Mouse (Mus musculus): Measurements from ENCODE around the gene Rbm19. TPM values are rescaled to one million over a fixed set of nuclear protein-coding genes. Genes with fewer than 3 reads are reported as not detected.
A peak's percentile ranks its signal among the peaks of the same experiment; 100 is the strongest.
"Not testable (repeated sequence)": the region's sequence is repeated elsewhere in the genome, so short reads cannot be mapped to it uniquely, and the experiment has no call there.

Gene Rbm19
- 10 to 100 TPM; 11.6 to 18.9 (median 11.9) TPM for polyA plus RNA-seq (2017; shearing (Covaris generic))

DNA sequence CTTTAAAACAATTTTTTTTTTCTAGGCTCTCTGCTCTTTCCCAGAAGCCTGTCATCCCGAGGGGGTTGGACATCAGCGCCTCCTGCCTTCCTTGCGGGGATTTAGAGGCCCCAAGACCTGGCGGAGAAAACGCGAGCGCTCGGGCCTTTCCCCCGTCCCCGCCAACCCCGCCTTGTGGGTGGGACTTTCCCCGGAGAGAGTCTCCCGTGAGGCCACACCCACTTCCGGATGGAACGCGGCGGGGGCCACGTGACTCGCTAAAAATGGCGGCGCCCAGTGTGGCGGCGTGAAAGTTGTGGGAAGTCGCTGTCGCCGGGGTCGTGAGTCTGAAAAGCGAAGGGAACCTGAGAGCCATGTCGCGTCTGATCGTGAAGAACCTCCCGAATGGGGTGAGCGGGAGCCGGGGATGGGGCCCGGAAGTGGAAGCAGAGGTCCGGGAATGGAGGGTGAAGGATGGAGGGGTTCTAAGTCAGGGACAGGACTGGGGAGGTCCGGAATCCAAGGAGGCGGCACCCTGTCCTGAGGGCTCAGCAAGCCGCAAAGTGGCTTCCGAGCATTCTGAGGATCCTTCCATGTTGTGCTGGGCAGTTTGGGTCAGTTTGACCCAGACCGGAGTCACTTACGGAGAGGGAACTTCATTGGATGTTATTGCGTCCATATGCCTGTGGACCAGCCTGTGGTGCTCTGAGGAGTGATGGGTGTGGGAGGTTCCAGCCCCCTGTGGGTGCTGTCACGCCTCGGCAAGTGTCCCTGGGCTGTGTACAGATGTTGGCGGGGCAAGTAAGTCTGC, at the start of gene Rbm19:
Rbm19 (plus strand) TSS at position 205 of the 790 bp plus-strand sequence.
- ATAC-seq = peak; percentile 97

GRCm38 (mm10) chr5:120067266-120067665, 49.0 kb upstream of the Rbm19 start:
- no peak for ATAC-seq

DNA sequence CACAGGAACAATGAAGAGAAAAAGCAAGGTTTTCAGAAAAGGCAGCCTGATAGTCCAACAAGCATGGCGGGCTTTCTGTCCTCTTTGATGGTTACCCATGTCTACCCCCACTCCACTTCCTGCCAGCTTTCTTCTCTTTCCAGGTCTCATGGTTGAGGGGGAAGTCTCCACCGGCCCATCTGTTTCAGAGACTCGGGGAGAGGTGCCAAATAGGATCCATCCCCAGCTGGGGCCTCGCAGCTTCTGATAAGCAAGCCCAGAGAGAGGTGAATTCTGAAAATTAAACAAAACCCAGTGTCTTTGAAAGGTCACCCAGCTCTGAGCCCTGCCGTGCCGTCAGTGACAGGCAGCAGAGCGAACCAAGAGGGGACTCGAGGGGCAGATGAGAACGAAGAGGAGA, 42.2 kb upstream of the Rbm19 start:
- no peak for ATAC-seq

GRCm38 (mm10) chr5:120080027-120080426, 36.2 kb upstream of the Rbm19 start:
- no peak for ATAC-seq

- no peak for ATAC-seq
Observed at GRCm38 (mm10) chr5:120080468-120080867, 35.8 kb upstream of the Rbm19 start.

GRCm38 (mm10) chr5:120088561-120088960, 27.7 kb upstream of the Rbm19 start:
- peak; percentile 95 for ATAC-seq

DNA sequence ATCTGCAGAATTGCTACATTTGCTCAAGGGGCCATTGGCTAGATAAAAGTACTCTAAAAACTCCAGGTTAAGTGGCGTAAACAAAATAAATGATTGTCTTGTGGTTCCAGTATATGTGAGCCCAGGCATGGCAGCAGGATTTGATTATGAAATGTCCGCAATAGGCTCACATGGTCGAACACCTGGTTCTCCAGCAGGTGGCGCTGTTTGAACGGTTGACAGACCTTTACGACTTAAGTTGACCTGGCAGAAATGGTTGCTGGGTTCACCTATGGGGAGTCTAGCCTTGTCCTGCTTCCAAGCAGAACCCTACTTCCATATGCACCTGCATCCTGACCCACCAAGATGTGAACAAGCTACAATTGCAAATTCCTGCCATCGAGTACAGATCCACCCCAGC, 21.7 kb upstream of the Rbm19 start:
- ATAC-seq = no peak

DNA sequence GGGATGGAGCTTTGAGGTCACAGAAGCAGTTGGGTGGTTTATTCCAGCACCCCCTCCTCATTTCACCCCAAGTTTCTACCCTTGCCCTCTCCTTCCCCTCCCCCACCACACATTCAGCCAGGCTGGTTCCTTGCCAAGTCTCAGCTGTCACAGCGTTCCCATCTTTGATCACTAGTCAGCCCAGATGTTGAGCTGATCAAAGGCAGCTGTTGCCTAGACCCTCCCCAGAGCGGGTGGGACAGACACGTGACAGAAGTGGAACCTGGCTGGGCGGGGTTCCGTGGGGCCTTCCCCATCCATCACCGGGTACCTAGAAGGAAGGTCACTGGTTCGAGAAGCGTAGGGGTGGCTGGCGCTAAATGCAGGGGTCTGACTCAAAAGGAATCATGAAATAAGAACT, 19.2 kb upstream of the Rbm19 start:
- ATAC-seq = no peak

DNA sequence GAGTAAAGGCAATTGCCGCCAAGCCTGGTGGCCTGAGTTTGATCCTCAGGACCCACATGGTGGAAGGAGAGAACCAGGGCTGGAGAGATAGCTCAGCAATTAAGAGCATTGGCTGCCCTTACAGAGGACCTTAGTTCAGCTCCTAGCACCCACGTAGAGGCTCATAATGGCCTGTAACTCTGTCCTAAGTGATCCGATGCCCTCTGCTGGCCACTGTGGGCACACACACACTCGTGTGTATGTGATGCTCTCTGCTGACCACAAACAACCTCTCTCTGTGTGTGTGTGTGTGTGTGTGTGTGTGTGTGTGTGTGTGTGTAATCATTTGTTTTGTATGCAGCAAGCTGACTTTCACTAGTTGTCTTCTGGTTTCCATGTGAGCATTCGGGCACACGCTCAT, 15.5 kb upstream of the Rbm19 start:
- no peak for ATAC-seq

DNA sequence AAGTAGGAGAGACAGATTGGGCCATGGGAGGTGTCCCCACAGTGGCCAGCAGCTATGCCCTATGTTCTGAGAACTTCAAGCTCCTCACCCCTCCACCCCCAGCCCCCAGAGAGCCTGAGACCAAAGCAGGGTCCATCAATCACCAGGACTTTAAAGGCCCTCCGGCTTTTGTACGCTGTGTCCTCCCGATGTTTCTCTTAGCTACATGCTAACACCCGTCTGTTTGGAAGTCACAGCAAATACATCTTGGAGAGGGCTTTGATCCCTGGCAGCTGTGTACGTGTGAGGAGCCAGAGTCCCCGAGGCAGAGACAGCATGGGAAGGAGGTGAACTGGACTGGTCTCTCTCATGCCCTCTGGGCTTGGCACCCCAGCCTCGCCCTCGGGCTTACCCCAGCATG, 14.2 kb upstream of the Rbm19 start:
- ATAC-seq = no peak

DNA sequence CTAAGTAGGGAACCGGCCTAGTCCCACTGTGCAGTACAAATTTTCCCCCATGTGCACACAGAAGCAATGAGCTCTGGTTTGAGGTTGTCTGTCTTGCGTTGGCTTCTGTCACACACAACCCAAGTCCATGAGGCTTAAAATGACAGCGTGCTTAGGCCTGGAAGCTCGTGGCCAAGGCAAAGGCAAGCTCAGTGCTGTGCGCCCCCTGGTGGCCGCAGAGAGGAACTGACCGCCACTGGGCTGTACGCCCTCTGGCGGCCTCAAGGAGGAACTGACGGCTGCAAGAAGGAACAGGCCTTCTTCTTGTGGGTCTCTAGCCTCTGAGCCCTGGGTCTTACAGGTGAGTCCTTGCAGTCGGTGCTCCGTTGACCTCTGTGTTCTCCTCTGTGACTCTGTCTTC, 13.5 kb upstream of the Rbm19 start:
- ATAC-seq = peak; percentile 48

GRCm38 (mm10) chr5:120103458-120103857, 12.8 kb upstream of the Rbm19 start:
- no peak for ATAC-seq

DNA sequence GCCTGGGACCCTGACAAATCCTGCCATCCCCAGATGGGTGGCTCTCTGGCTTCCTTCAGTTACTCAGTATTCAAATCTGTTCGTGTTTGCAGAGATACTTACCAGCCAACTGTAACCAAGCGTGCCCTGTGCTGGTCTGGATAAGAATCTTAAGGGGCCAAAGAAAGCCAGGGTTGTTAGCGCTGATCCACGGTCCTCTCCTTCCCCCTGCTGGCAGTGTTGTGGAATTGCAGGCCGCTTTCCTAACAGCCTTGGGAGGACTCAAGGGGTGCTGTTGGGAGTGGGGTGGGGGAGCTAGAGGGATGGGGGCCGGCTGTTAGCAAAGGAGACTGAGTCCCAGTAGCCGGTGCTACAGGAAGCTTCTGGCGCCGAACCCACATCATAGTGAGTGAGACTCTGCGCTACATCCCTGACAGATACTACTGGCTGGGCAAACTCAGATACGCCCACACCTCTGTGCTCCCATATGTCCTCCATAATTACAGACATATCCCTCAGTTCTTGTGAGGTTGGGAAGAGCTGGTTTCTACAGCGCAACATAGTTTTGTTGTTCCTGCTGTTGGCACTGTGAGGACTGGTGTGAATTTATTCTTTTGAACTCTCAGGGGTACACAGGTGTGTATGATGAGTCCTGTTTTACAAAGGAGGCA, 9.7 kb upstream of the Rbm19 start:
- no peak for ATAC-seq

DNA sequence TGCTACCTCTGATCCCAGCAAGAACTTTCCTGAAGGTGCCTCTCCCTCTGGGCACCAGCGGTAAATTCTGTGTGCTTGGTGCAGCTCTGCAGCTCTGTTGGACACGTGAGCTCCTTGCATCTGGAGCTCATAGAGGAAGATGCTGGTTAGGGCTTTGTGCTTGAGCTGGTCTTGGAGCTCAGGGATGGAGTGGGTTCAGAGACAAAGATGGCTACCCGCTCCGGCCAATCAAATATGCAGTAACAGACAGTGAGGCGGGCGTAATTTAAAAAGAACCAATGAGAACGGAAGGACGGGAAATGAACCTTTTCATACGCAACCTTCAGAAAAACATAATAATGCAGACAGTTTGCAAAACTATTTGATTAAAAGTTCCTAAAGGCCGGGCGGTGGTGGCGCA, 1.9 kb upstream of the Rbm19 start:
- ATAC-seq = no peak

GRCm38 (mm10) chr5:120117161-120117560, 896 bp downstream of the Rbm19 start:
- not testable (repeated sequence) for ATAC-seq

- no peak for ATAC-seq
Observed at GRCm38 (mm10) chr5:120124881-120125690, 8.8 kb downstream of the Rbm19 start.

GRCm38 (mm10) chr5:120127641-120128040, 11.4 kb downstream of the Rbm19 start:
- ATAC-seq = no peak

DNA sequence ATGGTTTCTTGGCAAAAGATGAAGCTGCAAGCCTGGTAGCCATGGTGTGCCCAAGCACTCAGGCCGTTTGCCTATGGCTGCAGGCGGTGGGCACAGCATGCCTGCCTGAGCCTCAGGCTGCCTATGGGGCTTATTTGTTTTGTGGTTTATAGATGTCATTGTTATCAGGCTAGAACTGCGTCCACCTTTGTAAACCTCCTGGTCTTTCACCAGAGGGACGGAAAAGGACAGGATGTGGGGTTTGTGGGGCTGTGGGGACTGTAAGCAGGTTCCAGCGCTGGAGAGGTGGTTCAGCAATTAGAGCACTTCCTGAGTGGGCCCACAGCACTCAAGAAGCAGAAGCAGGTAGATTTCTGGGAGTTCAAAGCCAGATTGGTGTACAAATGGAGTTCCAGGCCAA, 12.2 kb downstream of the Rbm19 start:
- ATAC-seq = no peak

GRCm38 (mm10) chr5:120129070-120129469, 12.8 kb downstream of the Rbm19 start:
- no peak for ATAC-seq

GRCm38 (mm10) chr5:120129761-120130160, 13.5 kb downstream of the Rbm19 start:
- ATAC-seq = no peak

DNA sequence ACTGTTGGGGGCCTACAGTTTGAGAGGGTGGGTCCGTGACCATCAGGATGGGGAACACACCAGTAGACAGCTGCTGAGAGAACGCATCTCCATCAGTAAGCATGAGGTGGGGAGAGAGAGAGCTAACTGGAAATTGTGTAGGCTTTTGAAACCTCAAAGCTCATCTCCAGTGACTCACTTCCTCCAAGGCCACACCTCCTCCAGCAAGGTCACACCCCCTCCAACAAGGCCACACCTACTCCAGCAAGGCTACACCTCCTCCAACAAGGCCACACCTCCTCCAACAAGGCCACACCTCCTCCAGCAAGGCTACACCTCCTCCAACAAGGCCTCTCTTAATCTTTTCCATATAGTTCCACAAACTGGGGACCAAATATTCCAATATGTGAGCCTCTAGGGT, 13.9 kb downstream of the Rbm19 start:
- peak; percentile 55 for ATAC-seq

- ATAC-seq = no peak
Observed at GRCm38 (mm10) chr5:120131600-120131999, 15.3 kb downstream of the Rbm19 start.

GRCm38 (mm10) chr5:120134000-120134399, 17.7 kb downstream of the Rbm19 start:
- peak; percentile 60 for ATAC-seq
